Mouse (Mus musculus): Measurements from ENCODE around the gene Flt1. TPM values are rescaled to one million over a fixed set of nuclear protein-coding genes. Genes with fewer than 3 reads are reported as not detected.
"Not testable (repeated sequence)": the region's sequence is repeated elsewhere in the genome, so short reads cannot be mapped to it uniquely, and the experiment has no call there.

Flt1 gene
- polyA plus RNA-seq, 1 experiment from 2014 or later: 21.4 TPM

- Histone ChIP-seq H3K36me3 (ENCODE audit: control insufficient read depth, insufficient read depth) (no peaks in the 10 kb centered on the region; the same call in 1 of the 2 replicates), H3K4me2 (ENCODE audit: low read depth, low read length) (0 out of 2 replicates have a peak overlapping the region, but pooled peaks have one; percentile 18), H3K9me3 (replicated peaks; ENCODE audit: control insufficient read depth, low read length) (peaks cover 10% of the 10 kb centered on the region; the same call in 1 of the 2 replicates), H3K4me3 (ENCODE audit: low read length) (no peak overlapping the region), H3K27me3 (ENCODE audit: control insufficient read depth, insufficient read depth, low read length) (no peaks in the 10 kb centered on the region), H3K9ac (ENCODE audit: low read length) (no peak overlapping the region), H3K4me1 (ENCODE audit: control insufficient read depth, insufficient read depth, low read length) (peaks cover 10% of the 10 kb centered on the region), H3K27ac (ENCODE audit: low read length) (peak overlapping the region; percentile 56; the same call in 1 of the 2 replicates)
- 9% methylated on average over 2 of the region's 2 CpGs for WGBS
- ATAC-seq (replicated peaks; ENCODE audit: extremely low read depth, insufficient read depth, low FRiP score): peak; percentile 71
Observed at GRCm38 (mm10) chr5:147620178-147620577, 105.6 kb downstream of the Flt1 start.

GRCm38 (mm10) chr5:147618243-147618642, 107.6 kb downstream of the Flt1 start:
- Histone ChIP-seq H3K4me1 (ENCODE audit: control insufficient read depth, insufficient read depth, low read length) (peaks cover 10% of the 10 kb centered on the region), H3K36me3 (ENCODE audit: control insufficient read depth, insufficient read depth) (no peaks in the 10 kb centered on the region), H3K9ac (ENCODE audit: low read length) (no peak overlapping the region), H3K4me2 (ENCODE audit: low read depth, low read length) (no peak overlapping the region), H3K27ac (ENCODE audit: low read length) (no peak overlapping the region), H3K9me3 (replicated peaks; ENCODE audit: control insufficient read depth, low read length) (peaks cover 4% of the 10 kb centered on the region; the same call in 1 of the 2 replicates), H3K27me3 (ENCODE audit: control insufficient read depth, insufficient read depth, low read length) (no peaks in the 10 kb centered on the region), H3K4me3 (ENCODE audit: low read length) (no peak overlapping the region)
- WGBS: 72% methylated on average over 10 of the region's 10 CpGs
- ATAC-seq (replicated peaks; ENCODE audit: extremely low read depth, insufficient read depth, low FRiP score): no peak

GRCm38 (mm10) chr5:147616450-147616849, 109.4 kb downstream of the Flt1 start:
- H3K9ac ChIP-seq (ENCODE audit: low read length): no peak overlapping the region
- ATAC-seq (replicated peaks; ENCODE audit: extremely low read depth, insufficient read depth, low FRiP score): no peak
- WGBS: 58% methylated on average over 3 of the region's 3 CpGs

GRCm38 (mm10) chr5:147614659-147615058, 111.2 kb downstream of the Flt1 start:
- Histone ChIP-seq H3K36me3 (ENCODE audit: control insufficient read depth, insufficient read depth) (no peaks in the 10 kb centered on the region), H3K27ac (ENCODE audit: low read length) (no peak overlapping the region), H3K9ac (ENCODE audit: low read length) (no peak overlapping the region), H3K4me3 (ENCODE audit: low read length) (no peak overlapping the region), H3K9me3 (replicated peaks; ENCODE audit: control insufficient read depth, low read length) (no peaks in the 10 kb centered on the region), H3K27me3 (ENCODE audit: control insufficient read depth, insufficient read depth, low read length) (no peaks in the 10 kb centered on the region), H3K4me2 (ENCODE audit: low read depth, low read length) (no peak overlapping the region), H3K4me1 (ENCODE audit: control insufficient read depth, insufficient read depth, low read length) (0 out of 2 replicates have a peak, but pooled peaks cover 2% of the 10 kb centered on the region)
- ATAC-seq (replicated peaks; ENCODE audit: extremely low read depth, insufficient read depth, low FRiP score): no peak
- WGBS: 68% methylated on average over 6 of the region's 6 CpGs

More at GRCm38 (mm10) chr5:147616450-147616849, 109.4 kb downstream of the Flt1 start:
- no peak overlapping the region for H3K4me3 ChIP-seq (ENCODE audit: low read length)
- H3K27me3 ChIP-seq (ENCODE audit: control insufficient read depth, insufficient read depth, low read length): no peaks in the 10 kb centered on the region
- H3K36me3 ChIP-seq (ENCODE audit: control insufficient read depth, insufficient read depth): no peaks in the 10 kb centered on the region
- H3K4me2 ChIP-seq (ENCODE audit: low read depth, low read length): no peak overlapping the region
- H3K4me1 ChIP-seq (ENCODE audit: control insufficient read depth, insufficient read depth, low read length): peaks cover 12% of the 10 kb centered on the region
- H3K27ac ChIP-seq (ENCODE audit: low read length): no peak overlapping the region
- no peaks in the 10 kb centered on the region for H3K9me3 ChIP-seq (replicated peaks; ENCODE audit: control insufficient read depth, low read length)

GRCm38 (mm10) chr5:147611348-147611747, 114.5 kb downstream of the Flt1 start:
- not testable (repeated sequence) for H3K27me3 ChIP-seq (ENCODE audit: control insufficient read depth, insufficient read depth, low read length); H3K4me1 ChIP-seq (ENCODE audit: control insufficient read depth, insufficient read depth, low read length); H3K4me3 ChIP-seq (ENCODE audit: low read length); ATAC-seq (replicated peaks; ENCODE audit: extremely low read depth, insufficient read depth, low FRiP score); H3K27ac ChIP-seq (ENCODE audit: low read length); H3K9ac ChIP-seq (ENCODE audit: low read length); H3K4me2 ChIP-seq (ENCODE audit: low read depth, low read length); H3K9me3 ChIP-seq (replicated peaks; ENCODE audit: control insufficient read depth, low read length); H3K36me3 ChIP-seq (ENCODE audit: control insufficient read depth, insufficient read depth)
- WGBS: 69% methylated on average over 3 of the region's 3 CpGs

- Histone ChIP-seq H3K4me2 (ENCODE audit: low read depth, low read length) (no peak overlapping the region), H3K27me3 (ENCODE audit: control insufficient read depth, insufficient read depth, low read length) (no peaks in the 10 kb centered on the region), H3K9me3 (replicated peaks; ENCODE audit: control insufficient read depth, low read length) (peaks cover 2% of the 10 kb centered on the region; the same call in 1 of the 2 replicates), H3K4me1 (ENCODE audit: control insufficient read depth, insufficient read depth, low read length) (peaks cover 10% of the 10 kb centered on the region; the same call in 1 of the 2 replicates), H3K9ac (ENCODE audit: low read length) (no peak overlapping the region), H3K27ac (ENCODE audit: low read length) (peak overlapping the region; percentile 34), H3K4me3 (ENCODE audit: low read length) (no peak overlapping the region), H3K36me3 (ENCODE audit: control insufficient read depth, insufficient read depth) (no peaks in the 10 kb centered on the region)
- no peak for ATAC-seq (replicated peaks; ENCODE audit: extremely low read depth, insufficient read depth, low FRiP score)
- 63% methylated on average over 13 of the region's 13 CpGs for WGBS
Observed at GRCm38 (mm10) chr5:147607256-147607975, 118.4 kb downstream of the Flt1 start.

GRCm38 (mm10) chr5:147606751-147607150, 119.1 kb downstream of the Flt1 start:
- Histone ChIP-seq H3K9ac (ENCODE audit: low read length) (no peak overlapping the region), H3K4me1 (ENCODE audit: control insufficient read depth, insufficient read depth, low read length) (peaks cover 11% of the 10 kb centered on the region), H3K4me3 (ENCODE audit: low read length) (no peak overlapping the region), H3K9me3 (replicated peaks; ENCODE audit: control insufficient read depth, low read length) (peaks cover 2% of the 10 kb centered on the region; the same call in 1 of the 2 replicates), H3K36me3 (ENCODE audit: control insufficient read depth, insufficient read depth) (no peaks in the 10 kb centered on the region), H3K27me3 (ENCODE audit: control insufficient read depth, insufficient read depth, low read length) (no peaks in the 10 kb centered on the region), H3K27ac (ENCODE audit: low read length) (peak overlapping the region; percentile 55), H3K4me2 (ENCODE audit: low read depth, low read length) (peak overlapping the region; percentile 4; the same call in 1 of the 2 replicates)
- 44% methylated on average over 13 of the region's 13 CpGs for WGBS
- ATAC-seq (replicated peaks; ENCODE audit: extremely low read depth, insufficient read depth, low FRiP score): peak; percentile 82; the same call in 1 of the 2 replicates

GRCm38 (mm10) chr5:147601460-147602360, 124.1 kb downstream of the Flt1 start:
- H3K4me1 ChIP-seq (ENCODE audit: control insufficient read depth, insufficient read depth, low read length): peaks cover 5% of the 10 kb centered on the region; the same call in 1 of the 2 replicates
- H3K36me3 ChIP-seq (ENCODE audit: control insufficient read depth, insufficient read depth): no peaks in the 10 kb centered on the region
- H3K27me3 ChIP-seq (ENCODE audit: control insufficient read depth, insufficient read depth, low read length): no peaks in the 10 kb centered on the region
- 39% methylated on average over 18 of the region's 18 CpGs for WGBS
- no peak for ATAC-seq (replicated peaks; ENCODE audit: extremely low read depth, insufficient read depth, low FRiP score)
- H3K27ac ChIP-seq (ENCODE audit: low read length): no peak overlapping the region
- no peak overlapping the region for H3K9ac ChIP-seq (ENCODE audit: low read length)
- no peak overlapping the region for H3K4me2 ChIP-seq (ENCODE audit: low read depth, low read length)
- H3K4me3 ChIP-seq (ENCODE audit: low read length): no peak overlapping the region
- peaks cover 2% of the 10 kb centered on the region; the same call in 1 of the 2 replicates for H3K9me3 ChIP-seq (replicated peaks; ENCODE audit: control insufficient read depth, low read length)
